Mouse (Mus musculus) spleen, adult 2 months (tissue): ENCODE measurements around the gene Dtnb.

Experiments
- CTCF ChIP-seq: fragments of 200-500 bp; IDR thresholded peaks from 2 replicates; pipeline ENCODE4 v1.5.1; 2011; ENCODE audit warnings: mild to moderate bottlenecking, inconsistent platforms; ENCODE audit not compliant: insufficient read depth, insufficient read length, insufficient replicate concordance; ENCODE audit errors: extremely low read depth
- POLR2A ChIP-seq: fragments of 200-500 bp; IDR thresholded peaks from 2 replicates; pipeline ENCODE4 v1.6.1; 2011; ENCODE audit warnings: low read depth, low read length, inconsistent platforms

GRCm38 (mm10) chr12:3817566-3817965 lies 245.4 kb downstream of the Dtnb start:
- TF ChIP-seq CTCF (no peak), POLR2A (no peak)
